Mouse (Mus musculus) urinary bladder, postnatal 4 days (tissue): ENCODE results near the gene Kng2.
"Not testable (repeated sequence)": the region's sequence is repeated elsewhere in the genome, so short reads cannot be mapped to it uniquely, and the experiment has no call there.

Source experiments
- DNase-seq, 2 experiments: peaks; one replicate each; pipeline ENCODE4 v3.0.0; 2021 to 2022; ENCODE audit warnings: low spot score in 2 of 2

Gene Kng2

DNA sequence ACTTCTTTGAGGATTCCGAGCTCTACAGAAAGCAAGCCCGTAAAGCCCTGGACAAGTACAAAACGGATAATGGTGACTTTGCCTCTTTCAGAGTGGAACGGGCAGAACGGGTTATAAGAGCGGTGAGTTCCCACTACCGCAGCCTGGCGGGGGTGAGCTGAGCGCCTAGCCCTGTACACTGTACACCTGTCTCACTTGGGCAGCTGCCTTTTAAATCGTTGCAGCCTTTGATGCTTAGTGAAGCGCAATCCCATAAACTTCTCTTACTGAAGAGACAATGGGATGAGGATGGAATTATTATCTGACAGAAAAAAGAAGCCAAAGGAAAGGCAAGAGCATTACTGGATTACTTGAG, 73.2 kb downstream of the Kng2 start:
- no peak for DNase-seq

DNA sequence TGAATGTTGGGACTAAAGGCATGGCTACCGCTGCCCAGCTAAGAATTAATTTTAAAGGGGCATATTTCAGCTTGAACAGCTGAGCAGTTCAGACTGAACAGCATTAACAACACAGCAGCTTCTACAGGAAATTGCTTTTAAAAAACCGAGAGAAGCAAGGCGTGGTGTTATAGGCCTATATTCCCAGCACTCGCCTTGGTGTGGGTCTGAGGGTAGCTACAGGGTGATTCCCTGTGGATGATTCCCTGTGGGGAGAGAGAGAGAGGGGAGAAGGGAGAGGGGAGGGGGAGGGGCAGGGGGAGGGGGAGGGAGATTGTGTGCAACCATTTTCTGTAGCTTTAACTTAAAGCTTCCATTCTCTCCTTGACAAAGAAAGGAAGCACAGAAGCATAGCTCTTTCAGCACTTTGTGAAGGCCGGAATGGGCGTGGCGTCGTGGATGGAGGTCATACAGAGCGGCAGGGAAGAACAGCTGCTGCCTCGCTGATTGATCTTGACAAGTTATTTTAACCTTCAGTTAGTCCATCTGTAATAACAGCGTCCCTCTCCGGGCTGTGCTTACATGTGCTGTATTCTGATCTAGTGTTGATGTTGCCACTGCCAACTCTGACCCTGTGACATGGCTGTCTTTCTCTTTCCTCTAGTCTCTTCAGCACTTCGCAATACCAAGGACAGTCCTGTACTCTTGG, 73.7 kb downstream of the Kng2 start:
- no peak for DNase-seq

DNA sequence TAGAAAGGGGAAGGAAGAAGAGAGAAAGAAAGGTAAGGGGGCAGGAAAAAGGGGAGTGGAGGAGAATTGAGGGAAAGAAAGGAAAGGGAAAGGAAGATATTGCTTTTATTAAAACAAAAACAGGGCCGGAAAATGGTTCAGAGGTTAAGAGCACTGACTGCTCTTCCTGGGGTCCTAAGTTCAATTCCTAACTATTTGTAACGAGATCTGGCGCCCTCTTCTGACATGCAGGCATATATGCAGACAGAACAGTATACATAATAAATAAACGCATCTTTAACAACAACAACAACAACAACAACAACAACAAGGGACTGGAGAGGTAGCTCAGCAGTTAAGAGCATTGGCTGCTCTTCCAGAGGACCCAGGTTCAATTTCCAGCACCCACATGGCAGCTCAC, 76.2 kb downstream of the Kng2 start:
- no peak for DNase-seq

DNA sequence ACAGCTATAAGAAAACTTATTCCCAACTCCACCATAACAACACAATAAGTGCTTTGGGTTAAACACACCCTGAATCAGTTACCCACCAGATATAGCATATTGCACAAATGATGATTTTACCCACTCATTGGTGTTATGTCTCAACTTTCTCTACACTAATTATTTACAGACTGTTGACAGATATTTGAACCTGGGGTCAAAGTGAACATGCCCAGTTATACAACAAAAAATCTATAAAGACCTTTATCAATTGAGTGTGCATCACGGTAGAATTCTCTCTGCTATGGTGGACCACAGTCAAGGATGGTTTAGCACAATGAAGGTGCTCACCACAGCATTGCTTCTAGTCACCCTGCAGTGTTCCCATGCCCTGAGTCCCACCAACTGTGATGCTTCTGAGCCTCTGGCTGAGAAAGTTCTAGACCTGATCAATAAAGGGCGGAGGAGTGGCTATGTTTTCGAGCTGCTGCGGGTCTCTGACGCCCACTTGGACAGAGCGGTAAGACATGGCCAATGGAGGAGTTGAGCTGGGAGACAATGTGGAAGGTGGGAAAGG, 78.4 kb downstream of the Kng2 start, which contains the start of gene Hrg:
TSS of gene Hrg (plus strand) at position 233 of the 556 bp plus-strand sequence.
- DNase-seq: no peak

DNA sequence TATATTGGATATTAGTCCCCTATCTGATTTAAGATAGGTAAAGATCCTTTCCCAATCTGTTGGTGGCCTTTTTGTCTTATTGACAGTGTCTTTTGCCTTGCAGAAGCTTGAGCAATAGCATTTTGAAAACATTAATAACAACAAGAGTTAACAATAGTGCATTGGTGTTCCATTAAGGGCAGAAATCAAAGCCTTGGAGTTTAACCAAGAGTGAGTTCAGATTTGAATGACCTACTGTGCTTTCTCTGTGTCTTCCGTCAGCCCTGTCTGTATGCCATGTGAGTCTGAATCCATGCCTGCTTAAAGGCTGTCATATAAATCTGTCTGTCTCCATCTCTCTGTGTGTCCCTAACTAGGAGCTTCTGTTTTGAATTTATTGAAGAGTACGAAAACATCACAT, 81.9 kb downstream of the Kng2 start:
- DNase-seq: no peak

DNA sequence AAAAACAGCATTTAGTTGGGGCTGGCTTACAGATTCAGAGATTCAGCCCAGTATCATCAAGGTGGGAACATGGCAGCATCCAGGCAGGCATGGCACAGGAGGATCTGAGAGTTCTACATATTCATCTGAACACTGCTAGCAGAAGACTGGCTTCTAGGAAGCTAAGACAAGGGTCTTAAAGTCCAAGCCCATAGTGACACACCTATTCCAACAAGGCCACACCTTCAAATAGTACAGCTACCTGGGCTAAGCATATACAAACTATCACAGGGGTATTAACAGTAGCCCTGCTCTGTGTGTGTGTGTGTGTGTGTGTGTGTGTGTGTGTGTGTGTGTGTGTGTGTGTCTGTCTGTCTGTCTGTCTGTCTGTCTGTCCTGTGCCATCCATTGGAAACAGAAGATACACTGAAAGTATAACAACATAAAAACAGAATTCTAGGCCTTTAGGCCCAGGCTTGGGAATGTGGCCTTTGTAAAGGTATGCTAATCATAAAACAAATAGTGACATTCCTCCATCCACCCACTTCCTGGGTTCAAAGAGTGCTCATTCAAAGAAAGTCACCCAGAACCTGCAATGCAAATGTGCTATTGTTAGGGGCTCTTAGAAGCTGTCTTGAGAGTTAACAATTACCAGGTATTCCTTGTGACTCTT, 87.3 kb downstream of the Kng2 start:
- not testable (repeated sequence) for DNase-seq

DNA sequence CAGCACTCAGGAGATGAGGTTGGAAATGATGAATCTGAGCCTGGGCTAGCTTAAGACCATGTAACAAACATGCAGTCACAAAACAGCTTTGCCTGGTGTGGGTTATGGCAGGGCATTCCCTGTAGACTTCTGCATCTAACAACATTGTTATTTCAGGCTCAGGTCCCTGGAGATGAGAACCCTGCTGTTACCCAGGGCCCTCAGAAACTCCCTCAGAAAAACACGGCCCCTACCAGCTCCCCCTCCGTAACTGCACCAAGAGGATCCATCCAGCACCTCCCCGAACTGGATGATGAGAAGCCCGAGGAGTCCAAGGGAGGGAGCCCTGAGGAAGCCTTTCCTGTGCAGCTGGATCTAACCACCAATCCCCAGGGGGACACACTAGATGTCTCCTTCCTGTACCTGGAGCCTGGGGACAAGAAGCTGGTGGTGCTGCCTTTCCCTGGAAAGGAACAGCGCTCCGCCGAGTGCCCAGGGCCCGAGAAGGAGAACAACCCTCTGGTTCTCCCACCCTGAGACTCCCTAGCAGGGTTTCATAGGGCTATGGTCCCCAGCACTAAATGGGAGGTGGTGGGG, 90.1 kb downstream of the Kng2 start:
- no peak for DNase-seq

DNA sequence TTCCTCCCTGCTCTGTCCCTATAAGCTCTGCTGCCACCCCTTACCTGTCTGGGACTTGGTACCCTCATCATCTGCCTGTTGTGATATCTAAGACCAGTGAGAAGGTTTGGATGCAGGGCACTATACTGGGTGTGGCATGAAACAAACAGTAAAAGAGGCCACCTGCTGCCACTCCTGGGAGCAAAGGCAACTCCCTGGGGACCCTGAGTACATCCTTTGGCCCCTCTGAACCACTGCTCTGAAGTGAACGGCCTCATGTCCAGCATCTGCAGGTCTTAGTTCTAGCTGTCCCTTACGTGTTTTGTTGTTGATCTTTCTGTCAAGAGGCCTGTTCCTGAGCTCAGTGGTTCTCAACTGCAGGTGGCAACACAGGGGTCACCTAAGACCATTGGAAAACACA, 90.7 kb downstream of the Kng2 start:
- DNase-seq: no peak

DNA sequence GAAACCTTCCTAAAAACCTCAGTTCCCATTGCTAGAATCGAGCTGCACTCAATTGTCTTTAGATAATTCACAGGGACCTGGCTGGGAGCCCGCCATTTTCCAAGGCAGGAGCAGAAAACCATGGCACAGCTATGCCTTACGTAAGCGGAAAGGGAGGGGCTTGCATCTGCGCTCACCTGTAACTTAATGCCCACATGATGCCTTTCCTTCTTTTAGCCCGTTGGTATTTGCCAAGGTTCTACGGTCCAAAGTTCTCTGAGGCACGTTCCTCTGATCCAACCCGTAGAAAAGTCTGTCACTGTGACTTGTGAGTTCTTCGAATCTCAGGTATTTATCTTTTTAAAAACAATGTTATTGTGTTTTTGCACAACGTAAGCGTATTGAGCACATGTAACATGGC, 91.7 kb downstream of the Kng2 start:
- DNase-seq: no peak
